Mouse (Mus musculus): ENCODE results near the gene Kl.

DNA sequence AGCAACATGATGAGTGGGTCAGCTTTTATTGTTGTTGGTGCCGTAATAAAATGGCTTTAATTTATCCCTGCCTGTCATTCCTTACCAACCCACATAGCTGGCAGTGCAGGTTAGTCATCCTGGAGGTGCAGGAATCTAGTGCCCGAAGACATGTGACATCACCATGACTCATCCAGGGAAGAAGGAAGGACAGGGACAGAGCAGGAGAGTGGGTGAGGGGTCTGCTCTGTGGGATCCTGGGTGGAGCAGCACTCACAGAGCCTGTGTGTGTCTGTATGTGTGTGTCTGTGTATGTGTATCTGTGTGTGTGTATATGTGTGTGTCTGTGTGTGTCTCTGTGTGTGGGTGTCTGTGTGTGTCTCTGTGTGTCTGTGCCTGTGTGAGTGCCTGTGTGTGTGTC lies 44.2 kb downstream of the Kl start:
- TF ChIP-seq CTCF (IDR thresholded peaks at IDR 0.05; ENCODE audit: borderline replicate concordance, extremely low read depth, insufficient read depth, insufficient read length) (no peak), POLR2A (IDR thresholded peaks at IDR 0.05; ENCODE audit: borderline replicate concordance, extremely low read depth, insufficient read depth, insufficient read length, poor library complexity, severe bottlenecking) (no peak)

Measured in brain, embryonic 14.5 days (tissue).